Mouse (Mus musculus) cerebellum, adult 2 months (tissue): ENCODE measurements around the gene Stx4a.

Source experiments
- CTCF ChIP-seq: fragments of 200-500 bp; IDR thresholded peaks from 2 replicates; pipeline ENCODE4 v1.5.1; 2011; ENCODE audit warnings: low read depth, mild to moderate bottlenecking, control low read depth, low read length, moderate library complexity, borderline replicate concordance; ENCODE audit not compliant: insufficient read depth
- POLR2A ChIP-seq: fragments of 200-500 bp; IDR thresholded peaks from 2 replicates; pipeline ENCODE4 v1.6.1; 2011; ENCODE audit warnings: low read length, control low read depth, borderline replicate concordance; ENCODE audit not compliant: insufficient read depth

GRCm38 (mm10) chr7:127811240-127811639 is 12.9 kb upstream of the Stx4a start:
- TF ChIP-seq POLR2A (no peak), CTCF (no peak)
